Mouse (Mus musculus) MEL (cell line): ENCODE data around the gene Arcn1. TPM values are rescaled to one million over a fixed set of nuclear protein-coding genes. Genes with fewer than 3 reads are reported as not detected.

Experiments
- DNase-seq: peaks from one replicate; pipeline ENCODE4 v3.0.0; 2011; ENCODE audit warnings: low read depth, low spot score
- H3K27ac ChIP-seq: 2 replicates; pipeline ENCODE4 v1.5.1; 2012; ENCODE audit warnings: low read depth, mild to moderate bottlenecking, control low read depth, low read length, moderate library complexity; ENCODE audit not compliant: control insufficient read depth
- H3K27me3 ChIP-seq, 2 experiments: fragments of 150-350 bp in 1 of 2; sonication (generic) in 1 of 2; 2 replicates each; pipeline ENCODE4 v1.6.1; 2012; ENCODE audit warnings: low read length in 2 of 2, mild to moderate bottlenecking in 2 of 2, improper control_type of control experiment in 1 of 2, moderate library complexity in 1 of 2; ENCODE audit not compliant: insufficient read depth in 2 of 2, control insufficient read depth in 1 of 2
- H3K36me3 ChIP-seq, 2 experiments: 2 replicates each; pipeline ENCODE4 v1.6.1; 2012 to 2014; ENCODE audit warnings: low read length in 2 of 2, improper control_type of control experiment in 1 of 2, inconsistent platforms in 1 of 2, mild to moderate bottlenecking in 1 of 2; ENCODE audit not compliant: insufficient read depth in 2 of 2, control insufficient read depth in 1 of 2
- H3K4me1 ChIP-seq, 2 experiments: fragments of 150-350 bp in 1 of 2; sonication (generic) in 1 of 2; 2 replicates each; pipeline ENCODE4 v1.6.1; 2012; ENCODE audit warnings: low read length in 2 of 2, improper control_type of control experiment in 1 of 2, mild to moderate bottlenecking in 1 of 2; ENCODE audit not compliant: insufficient read depth in 2 of 2, control insufficient read depth in 1 of 2
- H3K4me3 ChIP-seq, 2 experiments: fragments of 150-350 bp in 1 of 2; sonication (generic) in 1 of 2; 2 replicates each; pipeline ENCODE4 v1.5.1; 2012; ENCODE audit warnings: low read depth in 2 of 2, low read length in 2 of 2, mild to moderate bottlenecking in 2 of 2, moderate library complexity in 2 of 2, control low read depth in 1 of 2, improper control_type of control experiment in 1 of 2; ENCODE audit not compliant: control insufficient read depth in 1 of 2, insufficient read depth in 1 of 2
- H3K79me2 ChIP-seq: 2 replicates; pipeline ENCODE4 v1.6.1; 2012; ENCODE audit warnings: mild to moderate bottlenecking, low read length, moderate library complexity; ENCODE audit not compliant: control insufficient read depth, poor library complexity, insufficient read depth
- H3K9ac ChIP-seq: 2 replicates; pipeline ENCODE4 v1.6.1; 2012; ENCODE audit warnings: low read depth, mild to moderate bottlenecking, control low read depth, low read length, moderate library complexity; ENCODE audit not compliant: control insufficient read depth, poor library complexity, severe bottlenecking
- H3K9me3 ChIP-seq: fragments of 150-350 bp; sonication (generic); replicated peaks from 2 replicates; pipeline ENCODE4 v1.6.1; 2012; ENCODE audit warnings: mild to moderate bottlenecking, low read length, improper control_type of control experiment, moderate library complexity; ENCODE audit not compliant: insufficient read depth
- CHD1 ChIP-seq: IDR thresholded peaks from 2 replicates; pipeline ENCODE4 v1.6.1; 2012; ENCODE audit warnings: low read depth, mild to moderate bottlenecking, inconsistent platforms, low read length, improper control_type of control experiment
- CHD2 ChIP-seq: IDR thresholded peaks from 2 replicates; pipeline ENCODE4 v1.6.1; 2011; ENCODE audit warnings: low read length, improper control_type of control experiment
- CTCF ChIP-seq, 3 experiments: IDR thresholded peaks in 2 of 3; conservative IDR thresholded peaks in 1 of 3; 2 replicates each; pipeline ENCODE4 v1.5.1; 2011 to 2012; ENCODE audit warnings: low read length in 3 of 3, low read depth in 2 of 3, mild to moderate bottlenecking in 2 of 3, improper control_type of control experiment in 1 of 3, inconsistent platforms in 1 of 3, mixed read lengths in 1 of 3, moderate library complexity in 1 of 3; ENCODE audit not compliant: control insufficient read depth in 1 of 3, insufficient read depth in 1 of 3, poor library complexity in 1 of 3, severe bottlenecking in 1 of 3
- ETS1 ChIP-seq: IDR thresholded peaks from 2 replicates; pipeline ENCODE4 v1.6.1; 2012; ENCODE audit warnings: low read depth, mild to moderate bottlenecking, inconsistent platforms, low read length, improper control_type of control experiment, moderate library complexity
- GABPA ChIP-seq: IDR thresholded peaks from 2 replicates; pipeline ENCODE4 v1.6.1; 2012; ENCODE audit warnings: low read depth, mild to moderate bottlenecking, inconsistent platforms, low read length, improper control_type of control experiment, moderate library complexity
- JUND ChIP-seq: IDR thresholded peaks from 2 replicates; pipeline ENCODE4 v1.6.1; 2011; ENCODE audit warnings: low read depth, mild to moderate bottlenecking, improper control_type of control experiment, low read length
- MAFK ChIP-seq: IDR thresholded peaks from 2 replicates; pipeline ENCODE4 v1.6.1; 2011; ENCODE audit warnings: low read depth, mild to moderate bottlenecking, low read length, improper control_type of control experiment, borderline replicate concordance
- MAX ChIP-seq: IDR thresholded peaks from 2 replicates; pipeline ENCODE4 v1.6.1; 2011; ENCODE audit warnings: low read length, improper control_type of control experiment
- MXI1 ChIP-seq: IDR thresholded peaks from 2 replicates; pipeline ENCODE4 v1.6.1; 2011; ENCODE audit warnings: mild to moderate bottlenecking, low read depth, low read length, improper control_type of control experiment
- MYC ChIP-seq: IDR thresholded peaks from 2 replicates; pipeline ENCODE4 v1.6.1; 2011; ENCODE audit warnings: low read depth, mild to moderate bottlenecking, low read length, improper control_type of control experiment, moderate library complexity
- NRF1 ChIP-seq: IDR thresholded peaks from 2 replicates; pipeline ENCODE4 v1.6.1; 2014; ENCODE audit warnings: low read depth, mild to moderate bottlenecking, inconsistent platforms, low read length, improper control_type of control experiment, moderate library complexity; ENCODE audit not compliant: poor library complexity, insufficient read depth, severe bottlenecking
- POLR2A ChIP-seq, 2 experiments: IDR thresholded peaks; 2 replicates each; pipeline ENCODE4 v1.6.1; 2011 to 2012; ENCODE audit warnings: low read length in 2 of 2, mild to moderate bottlenecking in 2 of 2, control low read depth in 1 of 2, improper control_type of control experiment in 1 of 2, low read depth in 1 of 2, moderate library complexity in 1 of 2; ENCODE audit not compliant: control insufficient read depth in 1 of 2, insufficient read depth in 1 of 2, poor library complexity in 1 of 2
- POLR2AphosphoS2 ChIP-seq: IDR thresholded peaks from 2 replicates; pipeline ENCODE4 v1.6.1; 2011; ENCODE audit warnings: low read length, improper control_type of control experiment
- RAD21 ChIP-seq: IDR thresholded peaks from 2 replicates; pipeline ENCODE4 v1.6.1; 2011; ENCODE audit warnings: mild to moderate bottlenecking, low read depth, low read length, improper control_type of control experiment
- RCOR1 ChIP-seq: IDR thresholded peaks from 2 replicates; pipeline ENCODE4 v1.6.1; 2012; ENCODE audit warnings: low read depth, mild to moderate bottlenecking, inconsistent platforms, low read length, improper control_type of control experiment
- SIN3A ChIP-seq: IDR thresholded peaks from 2 replicates; pipeline ENCODE4 v1.6.1; 2012; ENCODE audit warnings: low read length, improper control_type of control experiment, inconsistent platforms
- SMC3 ChIP-seq: IDR thresholded peaks from 2 replicates; pipeline ENCODE4 v1.6.1; 2011; ENCODE audit warnings: low read depth, low read length, improper control_type of control experiment
- TAL1 ChIP-seq: IDR thresholded peaks from 2 replicates; pipeline ENCODE4 v1.6.1; 2012; ENCODE audit warnings: mild to moderate bottlenecking, inconsistent platforms, low read length, moderate library complexity, mixed read lengths
- ZC3H11A ChIP-seq: IDR thresholded peaks from 2 replicates; pipeline ENCODE4 v1.6.1; 2012; ENCODE audit warnings: low read depth, mild to moderate bottlenecking, inconsistent platforms, low read length, improper control_type of control experiment
- ZMIZ1 ChIP-seq: IDR thresholded peaks from 2 replicates; pipeline ENCODE4 v1.6.1; 2012; ENCODE audit warnings: low read depth, mild to moderate bottlenecking, inconsistent platforms, low read length, improper control_type of control experiment, moderate library complexity
- ZNF384 ChIP-seq: IDR thresholded peaks from 2 replicates; pipeline ENCODE4 v1.6.1; 2012; ENCODE audit warnings: low read depth, mild to moderate bottlenecking, inconsistent platforms, low read length, improper control_type of control experiment
- polyA plus RNA-seq, 2 experiments: library from polyadenylated mRNA; stranded (reverse) in 1 of 2; unstranded in 1 of 2; fragments of >175 nt in 1 of 2; fragments of >200 nt in 1 of 2; gene quantifications; 2 replicates each; pipeline versions ENCODE4 v1.2.1 to v1.2.4; 2012; ENCODE audit warnings: low replicate concordance in 2 of 2, low read depth in 1 of 2; ENCODE audit not compliant: insufficient read length in 2 of 2, insufficient read depth in 1 of 2, missing spikeins in 1 of 2
- total RNA-seq: library from RNA; depleted of rRNA; stranded (reverse); fragments of 300-350 nt; gene quantifications from 2 replicates; pipeline ENCODE4 v1.2.3, GENCODE M21; 2012

The Arcn1 gene
- total and polyA plus RNA-seq, 3 experiments: 118 to 273 (median 145) TPM

DNA sequence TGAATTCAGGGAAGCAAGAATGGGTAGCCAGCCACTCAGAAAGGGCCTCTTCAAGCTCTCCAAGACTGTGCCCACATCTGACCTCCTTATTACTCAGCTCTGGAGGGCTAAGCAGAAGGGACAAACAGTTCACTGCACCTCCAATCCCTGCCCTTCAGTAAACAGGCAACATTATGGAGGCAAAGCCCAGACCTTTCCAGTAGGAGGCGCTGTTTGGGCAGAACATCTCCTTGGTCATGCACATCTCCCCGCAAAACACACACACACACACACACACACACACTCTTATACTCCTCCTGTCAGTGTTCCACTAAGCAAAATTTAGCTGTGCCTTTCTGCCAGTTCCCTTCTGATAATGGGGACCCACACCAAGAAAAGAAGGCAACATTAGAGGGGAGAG is 58.0 kb downstream of the Arcn1 start:
- H3K9me3 ChIP-seq: no peaks in the 10 kb centered on the region
- no peak overlapping the region for H3K27ac ChIP-seq
- H3K9ac ChIP-seq: no peak overlapping the region
- TF ChIP-seq TAL1: no peak
- TF ChIP-seq POLR2A (IDR thresholded peaks at IDR 0.05; ENCODE audit: control insufficient read depth in 1 of 2, insufficient read depth in 1 of 2, low read depth in 1 of 2, low read length in 2 of 2, poor library complexity in 1 of 2): no peak
- TF ChIP-seq CTCF (IDR thresholded peaks at IDR 0.05 in 2 of 3, conservative IDR thresholded peaks at IDR 0.05 in 1 of 3; ENCODE audit: control insufficient read depth in 1 of 3, insufficient read depth in 1 of 3, low read depth in 2 of 3, low read length in 3 of 3, poor library complexity in 1 of 3, severe bottlenecking in 1 of 3): peak; percentile 67 to 79 (median 75)
- no peak for TF ChIP-seq ZNF384
- TF ChIP-seq RCOR1: no peak
- no peak for TF ChIP-seq GABPA
- no peak for TF ChIP-seq MXI1
- no peak for TF ChIP-seq ZMIZ1
- TF ChIP-seq SIN3A: no peak
- TF ChIP-seq SMC3: peak; percentile 55
- no peak for TF ChIP-seq NRF1
- no peak for TF ChIP-seq ETS1
- TF ChIP-seq POLR2AphosphoS2: no peak
- TF ChIP-seq RAD21: peak; percentile 43
- TF ChIP-seq ZC3H11A: peak; percentile 46; the same call in 1 of the 2 replicates
- no peak for TF ChIP-seq CHD1
- no peak overlapping the region for H3K4me3 ChIP-seq
- no peaks in the 10 kb centered on the region for H3K79me2 ChIP-seq
- no peaks in the 10 kb centered on the region for H3K27me3 ChIP-seq
- peaks cover 0 to 4% of the 10 kb centered on the region in 2 experiments; a peak in 2 of 4 replicates for H3K4me1 ChIP-seq
- H3K36me3 ChIP-seq: no peaks in the 10 kb centered on the region; a peak in 1 of 4 replicates
- DNase-seq: peak; percentile 61

DNA sequence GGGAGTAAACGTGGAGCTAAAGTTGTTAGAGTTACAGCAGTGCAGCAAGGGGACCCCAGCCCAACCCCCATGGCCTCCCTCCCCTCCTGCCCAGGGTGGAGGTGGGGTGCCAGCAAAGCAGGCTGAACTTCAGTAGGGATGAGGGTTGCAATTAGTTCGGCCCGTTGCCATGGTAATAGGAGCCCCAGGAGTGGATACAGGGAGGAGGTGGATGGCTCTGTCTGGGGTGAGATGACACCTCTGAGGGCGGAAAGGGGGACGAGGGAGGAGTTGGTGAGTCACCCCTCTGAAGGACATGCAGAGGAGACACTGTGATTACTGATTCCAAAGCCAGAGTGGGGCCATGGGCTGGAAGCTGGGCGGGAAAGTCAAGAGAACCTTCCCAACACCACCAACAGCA is 58.7 kb downstream of the Arcn1 start:
- TF ChIP-seq NRF1: no peak
- TF ChIP-seq MXI1: no peak
- TF ChIP-seq JUND: no peak
- no peak for TF ChIP-seq POLR2A (IDR thresholded peaks at IDR 0.05; ENCODE audit: control insufficient read depth in 1 of 2, insufficient read depth in 1 of 2, low read depth in 1 of 2, low read length in 2 of 2, poor library complexity in 1 of 2)
- no peak for TF ChIP-seq RAD21
- no peak for TF ChIP-seq CHD2
- no peak for TF ChIP-seq MAFK
- TF ChIP-seq MYC: no peak
- no peak for TF ChIP-seq MAX
- Histone ChIP-seq H3K27me3 (no peaks in the 10 kb centered on the region), H3K4me3 (no peak overlapping the region), H3K79me2 (no peaks in the 10 kb centered on the region), H3K9me3 (no peaks in the 10 kb centered on the region), H3K9ac (no peak overlapping the region), H3K4me1 (peaks cover 0 to 4% of the 10 kb centered on the region in 2 experiments; a peak in 2 of 4 replicates), H3K36me3 (no peaks in the 10 kb centered on the region; a peak in 1 of 4 replicates), H3K27ac (no peak overlapping the region)
- no peak for DNase-seq
